16 mouse cellular contexts compared by ENCODE assay signal in genomic region chr8:124170671-124171070, GRCm38 (mm10).
"Had no signal": no experiment of that assay in that cellular context is flagged by ENCODE, and none has a peak within 500 bp of the region (broad histone marks: within the 10 kb centered on the region; RNA-seq: fewer than 3 reads in every experiment).

No protein-coding gene starts in this region.

- H3K4me1 ChIP-seq: neural tube, embryonic 12.5 days had no signal

- H3K9ac ChIP-seq: neural tube, embryonic 12.5 days; neural tube, embryonic 13.5 days; neural tube, embryonic 15.5 days; stomach, embryonic 15.5 days had no signal

- H3K9me3 ChIP-seq: neural tube, embryonic 12.5 days; neural tube, embryonic 13.5 days; neural tube, embryonic 15.5 days; stomach, embryonic 15.5 days had no signal

- H3K36me3 ChIP-seq: neural tube, embryonic 12.5 days; neural tube, embryonic 13.5 days; neural tube, embryonic 15.5 days; stomach, embryonic 15.5 days had no signal

- DNase-seq: retina, postnatal 1 day; right cerebral cortex, adult 18-20 months; right cerebral cortex, postnatal 14 days; right cerebral cortex, postnatal 25 days; right cerebral cortex, postnatal 4 days; spleen, adult 18-20 months; thymus, adult 18-20 months; thymus, adult 2 months; thymus, postnatal 14 days; thymus, postnatal 25 days; thymus, postnatal 36 days; thymus, postnatal 4 days had no signal

- H3K4me3 ChIP-seq: neural tube, embryonic 12.5 days; neural tube, embryonic 13.5 days; neural tube, embryonic 15.5 days; stomach, embryonic 15.5 days had no signal

- H3K27ac ChIP-seq: neural tube, embryonic 12.5 days; neural tube, embryonic 13.5 days; neural tube, embryonic 15.5 days had no signal

- H3K4me2 ChIP-seq: neural tube, embryonic 12.5 days; neural tube, embryonic 13.5 days; neural tube, embryonic 15.5 days had no signal

- H3K27me3 ChIP-seq: neural tube, embryonic 12.5 days; neural tube, embryonic 13.5 days; neural tube, embryonic 15.5 days; stomach, embryonic 15.5 days had no signal
